Mouse (Mus musculus) retina, embryonic 14.5 days (tissue): ENCODE results near the gene Drosha.
A peak's percentile ranks its signal among the peaks of the same experiment; 100 is the strongest.
"Not testable (repeated sequence)": the region's sequence is repeated elsewhere in the genome, so short reads cannot be mapped to it uniquely, and the experiment has no call there.

Experiments used
- DNase-seq: peaks from one replicate; pipeline ENCODE4 v3.0.0-alpha.2; 2015; ENCODE audit warnings: low spot score

Gene Drosha

GRCm38 (mm10) chr15:12824197-12824952, at the start of gene Drosha, which contains the start of gene 6030458C11Rik:
Drosha (plus strand) TSS chr15:12824815.
6030458C11Rik (minus strand) TSS chr15:12824649.
- DNase-seq: peak; percentile 99

GRCm38 (mm10) chr15:12781296-12781695, 43.3 kb upstream of the Drosha start:
- no peak for DNase-seq

- DNase-seq: no peak
Observed at GRCm38 (mm10) chr15:12781729-12782326, 42.8 kb upstream of the Drosha start.

GRCm38 (mm10) chr15:12788536-12788935, 36.1 kb upstream of the Drosha start:
- no peak for DNase-seq

GRCm38 (mm10) chr15:12789406-12789867, 35.2 kb upstream of the Drosha start:
- DNase-seq: peak; percentile 58

- DNase-seq: peak; percentile 48
Observed at GRCm38 (mm10) chr15:12794311-12794710, 30.3 kb upstream of the Drosha start.

- DNase-seq: peak; percentile 94
Observed at GRCm38 (mm10) chr15:12795457-12795894, 29.1 kb upstream of the Drosha start.

GRCm38 (mm10) chr15:12795909-12796470, 28.6 kb upstream of the Drosha start:
- no peak for DNase-seq

GRCm38 (mm10) chr15:12798043-12798442, 26.6 kb upstream of the Drosha start:
- no peak for DNase-seq

- no peak for DNase-seq
Observed at GRCm38 (mm10) chr15:12800405-12801141, 24.0 kb upstream of the Drosha start.

- DNase-seq: not testable (repeated sequence)
Observed at GRCm38 (mm10) chr15:12801142-12801506, 23.5 kb upstream of the Drosha start.

- no peak for DNase-seq
Observed at GRCm38 (mm10) chr15:12805071-12805470, 19.5 kb upstream of the Drosha start.

GRCm38 (mm10) chr15:12807088-12807487, 17.5 kb upstream of the Drosha start:
- DNase-seq: no peak

- DNase-seq: no peak
Observed at GRCm38 (mm10) chr15:12809305-12809704, 15.3 kb upstream of the Drosha start.

- no peak for DNase-seq
Observed at GRCm38 (mm10) chr15:12812646-12813045, 12.0 kb upstream of the Drosha start.

GRCm38 (mm10) chr15:12817592-12817991, 7.0 kb upstream of the Drosha start:
- no peak for DNase-seq

- DNase-seq: no peak
Observed at GRCm38 (mm10) chr15:12822416-12823395, 1.9 kb upstream of the Drosha start.

GRCm38 (mm10) chr15:12823455-12824119, 1.0 kb upstream of the Drosha start:
- DNase-seq: no peak

GRCm38 (mm10) chr15:12824965-12825364, 350 bp downstream of the Drosha start:
- DNase-seq: no peak

- DNase-seq: no peak
Observed at GRCm38 (mm10) chr15:12825408-12825807, 793 bp downstream of the Drosha start.

- no peak for DNase-seq
Observed at GRCm38 (mm10) chr15:12829878-12830277, 5.3 kb downstream of the Drosha start.
